Mouse (Mus musculus): ENCODE data around the gene Gfral. TPM values are rescaled to one million over a fixed set of nuclear protein-coding genes. Genes with fewer than 3 reads are reported as not detected.
"Not testable (repeated sequence)": the region's sequence is repeated elsewhere in the genome, so short reads cannot be mapped to it uniquely, and the experiment has no call there.

The Gfral gene
- polyA plus RNA-seq, 1 experiment from 2014 or later: not detected

DNA sequence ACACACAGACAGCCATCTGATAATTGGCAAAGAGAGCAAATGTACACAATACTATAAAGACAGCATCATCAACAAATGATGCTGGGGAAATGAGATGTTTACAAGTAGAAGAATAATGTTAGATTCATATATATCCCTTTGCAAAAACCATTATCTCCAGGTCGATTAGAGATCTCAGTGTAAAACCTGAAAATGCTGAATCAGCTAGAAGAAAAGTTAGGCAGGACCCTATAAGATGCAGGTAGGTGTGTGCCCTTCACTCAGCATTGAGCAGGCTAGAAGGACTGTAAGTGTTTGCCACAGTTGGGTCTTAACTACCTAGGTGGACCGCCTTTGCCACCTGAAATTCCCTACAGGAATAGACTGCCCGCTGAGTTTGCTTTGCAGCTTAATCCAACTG is 67.9 kb downstream of the Gfral start:
- no peak for ATAC-seq (replicated peaks; ENCODE audit: extremely low read depth, insufficient read depth, low FRiP score)
- 76% methylated on average over 3 of the region's 3 CpGs for WGBS
- H3K4me2 ChIP-seq (ENCODE audit: low read depth, low read length): no peak overlapping the region
- H3K4me3 ChIP-seq (ENCODE audit: low read length): no peak overlapping the region
- H3K27me3 ChIP-seq (ENCODE audit: control insufficient read depth, insufficient read depth, low read length): no peaks in the 10 kb centered on the region
- H3K27ac ChIP-seq (ENCODE audit: low read length): no peak overlapping the region
- H3K9ac ChIP-seq (ENCODE audit: low read length): no peak overlapping the region
- no peaks in the 10 kb centered on the region for H3K36me3 ChIP-seq (ENCODE audit: control insufficient read depth, insufficient read depth)
- H3K9me3 ChIP-seq (replicated peaks; ENCODE audit: control insufficient read depth, low read length): no peaks in the 10 kb centered on the region
- H3K4me1 ChIP-seq (ENCODE audit: control insufficient read depth, insufficient read depth, low read length): no peaks in the 10 kb centered on the region

DNA sequence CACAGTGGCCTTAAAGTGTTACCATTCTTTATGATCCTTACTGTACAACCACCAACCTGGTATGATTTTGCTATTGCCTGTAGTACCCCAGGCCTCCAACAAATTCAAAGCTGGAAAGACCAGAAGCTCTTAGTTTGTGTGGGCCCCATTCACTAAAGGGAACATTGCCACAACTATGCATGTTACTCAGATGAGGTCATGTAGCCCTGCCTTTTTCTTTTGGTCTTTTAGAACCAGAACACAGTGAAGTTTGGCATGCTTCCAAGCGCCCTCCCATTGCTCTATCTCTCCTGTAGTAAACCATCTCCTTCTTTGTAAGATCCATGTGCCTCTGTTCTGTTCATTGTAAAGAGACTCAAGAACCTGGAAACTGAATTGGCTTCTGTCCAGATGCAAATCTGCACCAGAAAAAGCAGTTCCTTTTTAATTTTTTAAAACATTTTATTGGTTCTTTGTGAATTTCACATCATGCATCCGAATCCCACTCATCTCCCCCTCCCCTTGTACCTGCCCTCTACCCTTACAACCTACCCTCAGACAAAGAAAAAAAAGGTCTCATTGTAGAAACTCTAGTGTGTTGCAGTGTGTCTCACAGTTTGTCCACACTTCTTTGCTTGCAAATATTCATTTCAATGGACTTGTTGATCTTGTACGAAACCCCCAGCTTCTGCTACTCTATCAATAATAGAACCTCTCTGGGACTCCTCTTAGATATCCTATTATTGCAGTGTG is 74.9 kb downstream of the Gfral start:
- Histone ChIP-seq H3K9ac (ENCODE audit: low read length) (no peak overlapping the region), H3K4me2 (ENCODE audit: low read depth, low read length) (no peak overlapping the region), H3K4me3 (ENCODE audit: low read length) (no peak overlapping the region), H3K36me3 (ENCODE audit: control insufficient read depth, insufficient read depth) (no peaks in the 10 kb centered on the region), H3K4me1 (ENCODE audit: control insufficient read depth, insufficient read depth, low read length) (0 out of 2 replicates have a peak, but pooled peaks cover 4% of the 10 kb centered on the region), H3K9me3 (replicated peaks; ENCODE audit: control insufficient read depth, low read length) (no peaks in the 10 kb centered on the region), H3K27me3 (ENCODE audit: control insufficient read depth, insufficient read depth, low read length) (no peaks in the 10 kb centered on the region), H3K27ac (ENCODE audit: low read length) (no peak overlapping the region)
- WGBS: 75% methylated on average over 3 of the region's 3 CpGs
- ATAC-seq (replicated peaks; ENCODE audit: extremely low read depth, insufficient read depth, low FRiP score): no peak

DNA sequence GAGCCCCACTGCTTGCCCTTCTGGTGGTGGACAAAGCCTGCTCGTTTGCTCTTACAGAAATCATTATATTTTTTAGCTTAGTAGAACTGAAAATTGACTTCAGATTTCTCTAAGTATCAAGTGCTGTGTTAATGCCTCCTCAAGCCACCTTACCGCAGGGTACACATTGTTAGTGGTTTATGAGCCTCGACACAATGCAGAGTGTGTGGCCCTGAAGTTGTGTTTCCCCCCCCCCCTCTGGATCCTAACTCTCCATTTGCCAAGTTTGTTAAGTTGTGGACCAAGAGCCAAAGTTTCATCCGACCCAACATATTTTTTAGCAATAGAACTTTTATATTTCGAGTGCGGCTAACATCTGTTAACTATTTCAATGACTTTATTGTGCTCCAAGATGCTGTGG is 79.4 kb downstream of the Gfral start:
- 87% methylated on average over 6 of the region's 6 CpGs for WGBS
- H3K27ac ChIP-seq (ENCODE audit: low read length): no peak overlapping the region
- H3K4me2 ChIP-seq (ENCODE audit: low read depth, low read length): no peak overlapping the region
- H3K27me3 ChIP-seq (ENCODE audit: control insufficient read depth, insufficient read depth, low read length): no peaks in the 10 kb centered on the region
- no peaks in the 10 kb centered on the region for H3K36me3 ChIP-seq (ENCODE audit: control insufficient read depth, insufficient read depth)
- no peak overlapping the region for H3K4me3 ChIP-seq (ENCODE audit: low read length)
- H3K4me1 ChIP-seq (ENCODE audit: control insufficient read depth, insufficient read depth, low read length): 0 out of 2 replicates have a peak, but pooled peaks cover 4% of the 10 kb centered on the region
- H3K9me3 ChIP-seq (replicated peaks; ENCODE audit: control insufficient read depth, low read length): no peaks in the 10 kb centered on the region
- ATAC-seq (replicated peaks; ENCODE audit: extremely low read depth, insufficient read depth, low FRiP score): no peak
- H3K9ac ChIP-seq (ENCODE audit: low read length): no peak overlapping the region

DNA sequence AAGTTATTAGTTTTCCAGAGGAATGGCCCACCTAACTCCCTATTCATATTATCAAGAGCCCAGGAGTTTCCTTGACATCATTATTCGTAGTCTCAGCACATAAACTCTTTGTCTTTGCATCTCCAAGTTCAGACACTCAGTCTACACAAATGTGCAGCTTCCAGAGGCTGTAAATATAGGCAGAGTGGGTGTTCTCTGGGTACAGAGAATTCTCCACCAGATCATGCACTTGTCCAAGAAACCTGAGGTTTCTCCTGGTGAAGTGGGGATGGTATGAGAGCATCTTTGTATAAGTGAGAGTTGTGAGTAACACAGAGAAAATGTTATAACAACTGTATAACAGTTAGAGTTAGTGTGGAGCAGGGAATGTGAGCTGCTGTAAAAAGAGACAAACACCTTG is 84.1 kb downstream of the Gfral start:
- Histone ChIP-seq H3K4me3 (ENCODE audit: low read length) (no peak overlapping the region), H3K4me1 (ENCODE audit: control insufficient read depth, insufficient read depth, low read length) (no peaks in the 10 kb centered on the region), H3K27me3 (ENCODE audit: control insufficient read depth, insufficient read depth, low read length) (no peaks in the 10 kb centered on the region), H3K9ac (ENCODE audit: low read length) (no peak overlapping the region), H3K36me3 (ENCODE audit: control insufficient read depth, insufficient read depth) (no peaks in the 10 kb centered on the region), H3K9me3 (replicated peaks; ENCODE audit: control insufficient read depth, low read length) (no peaks in the 10 kb centered on the region), H3K4me2 (ENCODE audit: low read depth, low read length) (no peak overlapping the region), H3K27ac (ENCODE audit: low read length) (no peak overlapping the region)
- 67% methylated on average over 1 of the region's 1 CpGs for WGBS
- no peak for ATAC-seq (replicated peaks; ENCODE audit: extremely low read depth, insufficient read depth, low FRiP score)

DNA sequence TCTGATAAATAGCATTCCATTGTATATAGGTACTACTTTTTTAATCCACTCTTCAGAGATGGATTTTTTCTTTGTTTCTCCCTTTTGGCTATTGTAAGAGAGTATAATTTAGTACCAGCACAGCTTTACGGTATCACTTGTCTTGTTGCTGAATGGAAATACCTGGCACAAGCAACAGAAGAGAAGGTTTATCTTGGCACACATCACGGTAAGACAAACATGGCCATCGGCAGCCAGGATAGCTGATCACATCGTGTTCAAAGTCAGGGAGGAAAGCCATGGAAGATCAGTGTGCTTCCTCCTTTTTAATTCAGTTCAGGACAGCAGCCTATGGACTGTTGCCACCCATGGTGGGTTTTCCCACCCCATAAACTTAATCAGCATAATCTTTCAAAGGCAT is 89.2 kb downstream of the Gfral start:
- H3K9ac ChIP-seq (ENCODE audit: low read length): no peak overlapping the region
- no peak for ATAC-seq (replicated peaks; ENCODE audit: extremely low read depth, insufficient read depth, low FRiP score)
- H3K27me3 ChIP-seq (ENCODE audit: control insufficient read depth, insufficient read depth, low read length): no peaks in the 10 kb centered on the region
- H3K4me1 ChIP-seq (ENCODE audit: control insufficient read depth, insufficient read depth, low read length): no peaks in the 10 kb centered on the region
- no peak overlapping the region for H3K4me3 ChIP-seq (ENCODE audit: low read length)
- no peak overlapping the region for H3K27ac ChIP-seq (ENCODE audit: low read length)
- no peaks in the 10 kb centered on the region for H3K36me3 ChIP-seq (ENCODE audit: control insufficient read depth, insufficient read depth)
- H3K9me3 ChIP-seq (replicated peaks; ENCODE audit: control insufficient read depth, low read length): no peaks in the 10 kb centered on the region
- H3K4me2 ChIP-seq (ENCODE audit: low read depth, low read length): no peak overlapping the region
- WGBS: 65% methylated on average over 4 of the region's 4 CpGs

DNA sequence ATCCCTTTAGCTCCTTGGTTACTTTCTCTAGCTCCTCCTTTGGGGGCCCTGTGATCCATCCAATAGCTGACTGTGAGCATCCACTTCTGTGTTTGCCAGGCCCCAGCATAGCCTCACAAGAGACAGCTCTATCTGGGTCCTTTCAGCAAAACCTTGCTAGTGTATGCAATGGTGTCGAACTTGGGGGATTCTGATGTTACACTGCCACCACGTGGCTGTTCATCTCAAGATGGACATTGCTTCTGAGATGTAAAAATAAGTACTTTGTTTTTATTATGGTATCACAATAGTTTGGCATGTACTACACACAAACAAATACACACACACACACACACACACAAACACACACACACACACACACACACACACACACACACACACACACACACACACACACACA is 90.6 kb downstream of the Gfral start:
- not testable (repeated sequence) for H3K36me3 ChIP-seq (ENCODE audit: control insufficient read depth, insufficient read depth); H3K27ac ChIP-seq (ENCODE audit: low read length); ATAC-seq (replicated peaks; ENCODE audit: extremely low read depth, insufficient read depth, low FRiP score); H3K4me3 ChIP-seq (ENCODE audit: low read length); H3K9ac ChIP-seq (ENCODE audit: low read length); H3K4me2 ChIP-seq (ENCODE audit: low read depth, low read length); H3K27me3 ChIP-seq (ENCODE audit: control insufficient read depth, insufficient read depth, low read length); H3K4me1 ChIP-seq (ENCODE audit: control insufficient read depth, insufficient read depth, low read length); H3K9me3 ChIP-seq (replicated peaks; ENCODE audit: control insufficient read depth, low read length)
- WGBS: 0% methylated on average over 2 of the region's 2 CpGs

Other genes starting within 250 kb of the Gfral start
- 0.75 and 1.2 TPM in 2 replicates for gene Hmgcll1, start 198.8 kb downstream of the Gfral start, polyA plus RNA-seq (2015; fragmentation: Nextera tagmentation; extraction: Ambion mirVana)
- not detected in 2 replicates for gene Hcrtr2, start 110.2 kb upstream of the Gfral start, polyA plus RNA-seq (2015; fragmentation: Nextera tagmentation; extraction: Ambion mirVana)

Measured in heart, embryonic 16.5 days (tissue).